Mouse (Mus musculus): ENCODE measurements around the gene Qprt.
"Not testable (repeated sequence)": the region's sequence is repeated elsewhere in the genome, so short reads cannot be mapped to it uniquely, and the experiment has no call there.

Qprt gene

DNA sequence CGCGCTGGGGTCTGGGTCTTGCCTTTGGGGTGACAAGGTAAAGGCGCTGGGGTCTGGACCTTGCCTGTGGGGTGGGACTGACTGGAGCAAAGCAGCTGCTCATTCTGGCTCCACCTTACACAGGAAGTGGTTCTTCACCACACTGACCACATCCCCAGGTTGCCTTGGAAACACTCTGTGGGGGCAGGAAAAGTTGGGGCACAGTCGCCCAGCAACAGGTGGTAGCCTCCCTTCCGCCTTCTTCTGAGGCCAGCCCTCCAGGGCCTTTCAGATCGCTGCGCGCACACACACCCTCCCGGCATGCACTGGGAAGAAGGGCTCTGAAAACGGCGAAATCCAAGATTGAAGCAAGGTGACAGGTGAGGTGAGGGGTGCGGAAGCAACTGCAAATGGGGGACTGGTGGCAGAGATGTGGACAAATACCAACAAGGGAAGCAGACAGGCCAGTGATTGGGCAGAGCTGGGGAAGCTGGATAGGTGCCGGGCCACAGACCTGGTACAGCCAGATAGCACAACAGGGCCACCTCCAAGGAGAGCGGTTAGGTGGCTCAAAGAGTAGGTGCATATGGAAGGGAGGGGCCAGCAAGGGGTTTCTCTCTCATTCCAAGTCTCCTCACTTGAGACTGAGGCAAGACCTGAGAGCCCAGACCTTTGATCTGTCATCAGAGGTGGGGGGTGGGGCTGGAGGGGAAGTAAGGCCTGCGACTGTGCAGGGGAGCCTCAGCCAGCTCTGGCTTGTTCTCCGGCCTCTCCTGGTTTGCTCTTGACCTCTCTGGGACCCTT is 30.7 kb downstream of the Qprt start, which contains the start of gene AI467606:
Gene AI467606 (plus strand): TSS at position 246 of the 783 bp plus-strand sequence.
- DNase-seq: peak; percentile 65

DNA sequence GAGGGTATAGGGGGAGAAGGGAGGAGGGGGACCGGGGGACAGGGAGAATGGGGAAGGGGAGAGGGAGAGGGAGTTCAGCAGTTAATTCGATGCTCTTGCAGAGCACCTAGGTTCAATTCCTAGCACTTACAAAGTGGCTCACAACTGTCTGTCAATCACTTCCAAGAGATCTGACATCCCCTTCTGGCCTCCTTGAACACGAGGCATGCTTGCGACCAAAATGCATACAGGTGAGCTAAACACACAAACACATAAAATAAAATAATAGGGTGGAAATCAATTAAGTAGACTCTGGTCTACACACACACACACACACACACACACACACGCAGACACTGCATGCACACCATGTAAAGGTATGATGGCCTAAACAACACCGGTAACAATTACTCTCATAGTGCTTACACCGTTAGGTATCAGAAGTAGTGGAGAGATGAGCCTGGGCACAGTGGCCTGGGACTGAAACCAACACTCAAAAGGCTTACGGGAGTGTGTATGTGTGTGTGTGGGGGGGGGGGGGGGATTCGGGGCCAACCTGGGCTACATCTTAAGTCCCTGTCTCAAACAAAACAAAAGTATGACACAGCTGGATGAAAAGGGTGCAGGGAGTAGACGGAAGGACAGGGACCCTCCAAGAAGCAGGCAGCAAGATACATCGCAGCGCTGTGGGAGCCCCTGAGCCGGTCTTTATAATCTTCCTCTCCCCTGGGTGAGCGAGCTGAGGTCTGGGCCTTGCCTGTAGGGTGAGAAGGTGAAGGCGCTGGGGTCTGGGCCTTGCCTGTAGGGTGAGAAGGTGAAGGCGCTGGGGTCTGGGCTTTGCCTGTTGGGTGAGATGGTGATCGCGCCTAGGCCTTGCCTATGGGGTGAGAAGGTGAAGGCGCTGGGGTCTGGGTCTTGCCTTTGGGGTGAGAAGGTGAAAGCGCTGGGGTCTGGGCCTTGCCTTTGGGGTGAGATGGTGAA is 31.6 kb downstream of the Qprt start:
- no peak for DNase-seq

DNA sequence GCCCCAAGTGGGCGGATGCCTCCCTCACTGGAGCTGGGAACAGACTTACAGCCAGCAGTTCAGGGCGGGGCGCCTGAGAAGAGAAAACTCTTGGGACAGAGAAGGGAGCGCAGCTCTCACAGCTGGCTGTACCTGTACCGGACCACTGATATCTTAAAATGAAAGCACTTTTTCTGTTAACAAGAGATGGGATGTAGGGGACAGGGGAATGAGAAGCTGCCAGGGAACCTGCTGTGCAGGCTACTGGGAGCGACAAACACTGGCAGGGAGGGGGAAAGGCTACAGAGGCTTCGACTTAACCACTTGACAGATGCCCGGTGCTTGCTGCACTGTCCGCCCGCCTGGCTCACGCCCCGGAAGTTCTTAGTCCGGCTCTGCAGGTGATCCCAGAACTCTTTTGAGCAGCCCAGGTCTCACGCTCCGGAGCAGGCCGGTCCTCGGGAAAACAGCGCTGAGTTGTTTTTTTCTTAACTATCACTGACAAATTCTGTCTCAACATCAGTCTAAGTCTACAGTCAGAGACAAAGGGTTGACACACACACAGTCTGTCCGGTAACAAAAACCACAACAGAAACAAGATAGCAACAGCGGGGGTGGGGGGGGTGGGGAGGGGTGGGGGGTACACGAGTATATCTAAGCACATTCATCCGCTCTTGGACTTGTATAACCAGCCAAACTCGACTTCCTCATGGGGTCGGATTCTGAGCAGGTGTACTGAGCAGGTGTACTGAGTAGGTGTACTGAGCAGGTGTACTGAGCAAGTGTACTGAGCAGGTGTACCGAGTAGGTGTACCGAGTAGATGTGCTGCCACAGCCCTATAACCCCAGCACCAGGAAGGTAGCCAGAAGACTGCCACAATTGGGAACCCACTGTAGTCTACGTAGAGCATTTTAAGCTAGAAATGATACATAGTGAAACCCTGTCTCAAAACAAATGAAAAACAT is 32.9 kb downstream of the Qprt start:
- DNase-seq: no peak

DNA sequence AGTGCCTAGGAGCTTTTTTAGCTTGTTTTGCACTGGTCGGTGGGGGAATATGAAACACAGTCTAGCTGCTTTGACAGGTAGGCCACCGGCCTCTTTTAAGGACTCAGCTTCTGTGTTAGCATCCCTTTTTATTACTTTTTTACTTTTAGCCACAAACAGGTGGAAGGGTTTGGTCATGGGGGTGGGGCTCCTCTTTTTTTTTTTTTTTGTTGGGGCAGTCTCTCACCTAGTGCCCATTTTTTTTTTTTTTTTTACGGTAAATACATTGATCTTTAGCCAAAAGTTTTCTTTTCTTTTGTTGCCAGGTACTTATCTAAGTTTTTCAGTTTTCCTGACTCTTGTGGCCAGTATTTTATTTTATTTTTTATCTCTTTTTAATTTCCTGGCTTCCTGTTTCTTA is 33.9 kb downstream of the Qprt start:
- no peak for DNase-seq

DNA sequence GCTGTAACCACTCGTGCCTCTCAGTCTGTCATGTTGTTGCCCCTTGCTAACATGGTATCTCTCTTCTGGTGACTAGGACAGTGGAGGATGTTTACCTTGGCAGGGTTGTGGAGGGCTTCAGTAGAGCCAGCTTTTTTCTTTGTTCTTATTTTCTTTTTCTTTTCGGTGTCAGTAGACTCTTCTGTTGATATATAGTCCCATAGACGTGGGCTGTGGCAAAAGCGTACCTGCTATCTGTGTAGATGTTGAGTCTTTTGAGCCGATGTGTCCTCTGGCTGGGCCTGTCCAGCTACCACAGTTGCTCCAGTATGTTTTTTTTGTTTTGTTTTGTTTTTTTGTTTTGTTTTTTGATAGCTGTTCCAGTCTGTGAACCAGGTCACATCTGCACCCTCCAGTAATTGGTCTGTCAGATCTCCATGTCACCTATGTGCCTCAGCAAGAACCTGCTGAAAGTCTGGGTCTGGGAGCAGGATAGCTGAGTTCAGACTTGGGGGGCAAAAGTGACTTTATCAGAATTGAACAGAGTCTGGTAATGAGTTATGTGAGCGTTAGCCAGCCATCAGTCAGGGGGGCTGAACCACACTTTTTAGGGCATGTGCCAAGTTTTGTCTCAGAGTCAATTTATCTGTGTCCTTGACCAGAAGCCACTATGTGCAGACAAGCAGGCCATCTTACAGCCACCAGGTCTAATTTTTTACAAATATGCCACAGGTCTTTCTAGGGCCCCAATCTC is 34.6 kb downstream of the Qprt start, which contains the start of gene Zg16:
Gene Zg16 (minus strand): TSS at position 51 of the 733 bp plus-strand sequence.
- not testable (repeated sequence) for DNase-seq

DNA sequence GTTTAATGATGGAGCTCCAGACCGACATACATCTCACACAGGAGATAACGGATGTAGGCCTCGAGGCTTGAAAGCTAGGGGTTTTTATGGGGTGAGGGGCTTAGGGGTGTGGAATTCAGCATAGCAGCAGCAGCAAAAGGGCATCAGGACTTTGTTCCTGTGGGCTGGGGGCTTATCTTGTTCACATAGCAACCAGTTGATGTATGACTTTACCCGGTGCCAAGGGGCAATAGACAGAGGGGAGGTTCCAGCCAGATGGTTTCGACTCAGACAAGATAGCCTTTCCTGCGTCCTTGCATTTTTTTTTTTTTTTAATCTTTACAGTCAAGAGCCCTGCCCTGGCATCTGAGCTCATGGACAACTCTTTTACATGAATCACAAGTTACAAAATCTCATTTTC is 36.3 kb downstream of the Qprt start:
- DNase-seq: not testable (repeated sequence)

DNA sequence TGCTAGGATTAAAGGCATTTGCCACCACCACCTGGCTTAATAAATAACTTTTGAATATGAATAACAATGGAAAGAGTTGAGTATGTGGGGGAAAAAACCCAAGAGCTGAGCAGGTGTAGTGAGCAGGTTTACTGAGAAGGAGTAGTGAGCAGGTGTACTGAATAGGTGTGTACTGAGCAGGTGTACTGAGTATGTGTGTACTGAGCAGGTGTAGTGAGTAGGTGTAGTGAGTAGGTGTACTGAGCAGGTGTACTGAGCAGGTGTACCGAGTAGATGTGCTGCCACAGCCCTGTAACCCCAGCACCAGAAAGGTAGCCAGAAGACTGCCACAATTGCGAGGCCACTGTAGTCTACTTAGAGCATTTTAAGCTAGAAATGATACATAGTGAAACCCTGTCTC is 37.2 kb downstream of the Qprt start:
- DNase-seq: no peak

DNA sequence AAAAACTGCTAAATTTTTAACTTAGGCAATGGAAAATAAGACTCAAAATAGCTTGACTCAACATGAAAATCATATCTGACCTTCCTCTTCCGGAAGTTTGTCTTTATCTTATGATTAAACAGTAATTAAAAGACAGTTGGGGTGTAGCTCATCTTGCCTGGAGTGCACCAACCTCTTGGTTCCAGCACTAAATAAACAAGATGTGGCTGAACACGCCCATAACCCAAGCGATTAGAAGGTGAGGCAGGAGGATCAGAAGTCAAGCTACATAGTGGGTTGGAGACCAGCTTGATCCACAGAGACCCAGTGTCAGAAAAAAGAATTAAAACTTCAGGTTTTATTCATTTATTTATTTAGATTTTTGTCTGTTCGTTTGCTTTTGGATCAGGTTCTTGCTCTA is 38.3 kb downstream of the Qprt start:
- no peak for DNase-seq

DNA sequence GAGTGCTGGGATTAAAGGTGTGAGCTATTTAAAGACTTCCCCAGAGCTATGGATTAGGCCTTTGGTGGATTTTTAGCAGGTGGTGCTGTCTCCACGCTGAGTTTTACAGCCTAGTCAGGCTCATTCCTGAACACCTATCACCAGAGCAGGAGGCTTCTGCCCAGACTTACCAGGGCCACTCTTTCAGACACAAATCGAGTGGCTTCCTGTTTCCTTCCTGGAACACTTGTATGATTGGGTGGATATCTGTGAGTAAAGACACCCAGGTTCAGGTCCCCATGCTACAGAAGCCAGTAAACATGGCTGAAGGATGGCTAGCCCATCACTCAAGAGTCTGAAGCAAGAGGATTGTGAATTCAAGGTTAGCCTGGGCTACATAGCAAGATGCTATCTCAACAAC is 39.0 kb downstream of the Qprt start:
- no peak for DNase-seq

DNA sequence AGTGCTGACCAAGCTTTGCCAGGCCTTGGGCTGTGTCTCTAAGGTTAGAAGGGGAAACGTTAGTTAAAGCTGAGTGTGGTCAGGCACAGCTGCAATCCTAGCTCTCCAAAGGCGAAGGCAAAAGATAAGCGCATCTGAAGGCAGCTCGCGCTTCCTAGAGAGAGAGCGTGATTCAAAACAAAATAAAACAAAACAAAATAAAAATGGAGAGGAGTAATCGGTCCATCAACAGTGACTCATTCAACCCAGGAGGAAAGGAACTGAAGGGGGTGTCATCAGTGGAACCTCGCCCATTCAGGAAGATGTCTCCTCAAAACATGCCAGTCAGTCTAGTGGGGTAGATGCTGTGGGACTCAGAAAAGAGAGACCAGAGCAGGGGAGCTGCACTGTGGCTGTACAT is 39.8 kb downstream of the Qprt start:
- DNase-seq: no peak

DNA sequence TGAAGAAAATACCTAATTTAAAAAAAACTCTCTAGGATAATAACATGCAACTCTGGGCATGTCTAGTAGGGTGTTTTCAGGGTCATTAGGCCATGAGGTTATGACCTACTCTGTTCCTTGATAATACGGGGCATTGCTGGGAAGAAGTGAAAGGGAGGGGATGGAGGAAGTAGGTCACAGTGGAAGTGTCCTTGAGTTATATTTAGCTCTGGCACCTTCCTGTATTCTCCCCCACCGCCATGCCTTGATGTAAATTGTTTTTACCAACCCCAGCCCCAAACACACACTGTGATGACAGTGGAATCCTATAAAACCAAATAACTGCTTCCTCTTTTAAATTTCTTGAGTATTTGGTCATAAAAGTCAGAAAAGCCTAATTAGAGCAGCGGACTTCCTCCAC is 42.0 kb downstream of the Qprt start:
- no peak for DNase-seq

DNA sequence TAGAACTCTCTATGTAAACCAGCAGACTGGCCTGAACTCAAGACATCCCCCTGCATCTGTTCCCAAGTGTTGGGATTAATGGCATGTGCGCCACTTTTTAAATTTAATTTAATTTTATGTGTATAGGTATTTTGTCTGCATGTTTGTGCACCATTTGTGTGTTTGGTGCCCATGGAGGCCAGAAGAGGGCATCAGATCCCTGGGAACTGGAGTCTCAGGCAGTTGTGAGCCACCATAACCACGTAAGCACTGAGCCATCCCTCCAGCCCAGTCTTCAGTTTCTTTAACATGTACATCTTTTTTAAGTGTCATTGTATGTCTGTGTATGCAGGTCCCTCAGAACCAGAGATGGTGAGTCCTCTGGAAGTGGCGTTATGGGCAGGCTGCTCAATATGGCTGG is 44.3 kb downstream of the Qprt start:
- DNase-seq: no peak

DNA sequence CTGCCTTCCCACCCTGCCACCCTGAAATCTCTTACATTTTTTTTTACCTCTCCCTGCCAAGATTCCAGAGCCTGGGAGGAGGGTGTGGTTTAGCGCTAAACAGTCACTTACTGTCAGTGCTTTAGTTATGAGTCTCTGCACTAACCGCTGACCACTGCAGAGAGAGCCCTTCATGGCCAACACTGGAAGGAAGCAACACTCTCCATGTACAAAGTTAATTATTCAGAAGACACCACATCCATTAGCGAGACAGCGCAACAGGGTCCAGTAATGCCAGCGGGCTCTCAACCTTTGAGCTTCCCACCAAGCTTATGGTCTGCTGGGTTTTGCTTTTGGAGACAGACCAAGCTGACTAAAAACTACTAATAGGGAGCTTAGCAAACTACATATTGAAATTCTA is 45.8 kb downstream of the Qprt start:
- DNase-seq: no peak

DNA sequence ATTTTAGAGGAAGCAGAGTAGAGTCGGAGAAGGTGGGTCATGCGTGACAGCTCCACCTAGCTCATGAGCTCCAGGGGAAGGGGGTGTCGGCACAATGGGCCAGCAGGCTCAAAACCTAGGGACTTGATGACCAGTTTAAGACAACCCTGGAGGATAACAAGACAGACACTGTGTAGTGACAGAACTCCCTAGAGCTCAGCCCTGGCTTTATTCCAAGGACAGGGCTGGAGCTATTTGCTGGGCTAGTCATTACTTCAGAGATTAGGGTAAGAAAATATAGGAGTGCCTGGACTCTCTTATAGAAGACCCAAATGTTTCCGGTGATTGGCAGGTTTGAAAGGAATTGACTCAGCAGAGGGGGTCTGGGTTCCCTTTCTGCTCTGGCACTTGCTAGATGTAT is 48.8 kb downstream of the Qprt start:
- no peak for DNase-seq

DNA sequence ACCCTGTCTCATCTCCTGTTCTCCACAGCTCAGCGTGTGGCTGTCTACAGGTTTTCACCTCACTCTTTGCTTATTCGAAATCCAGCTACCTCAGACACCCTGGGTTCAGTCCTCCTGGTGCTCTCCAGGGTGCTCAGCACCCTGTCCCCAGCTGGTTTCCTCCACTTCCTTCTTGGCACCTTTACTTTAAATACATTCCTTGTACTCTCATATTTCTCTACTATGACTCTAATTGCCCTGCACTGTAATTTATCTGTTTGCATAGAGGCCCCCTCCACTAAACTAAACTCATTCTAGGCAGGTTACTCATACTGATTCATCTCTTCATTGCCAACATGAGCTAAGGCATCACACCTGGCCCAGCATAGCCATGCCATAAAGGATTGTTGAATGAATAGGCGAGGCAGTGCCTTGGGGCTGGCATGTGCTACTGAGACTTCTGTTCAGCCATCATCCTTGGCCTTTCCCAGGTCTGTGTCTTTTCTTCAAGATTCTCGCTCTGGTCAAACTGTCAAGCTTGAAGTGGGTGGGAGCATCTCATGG is 51.1 kb downstream of the Qprt start:
- DNase-seq: no peak

DNA sequence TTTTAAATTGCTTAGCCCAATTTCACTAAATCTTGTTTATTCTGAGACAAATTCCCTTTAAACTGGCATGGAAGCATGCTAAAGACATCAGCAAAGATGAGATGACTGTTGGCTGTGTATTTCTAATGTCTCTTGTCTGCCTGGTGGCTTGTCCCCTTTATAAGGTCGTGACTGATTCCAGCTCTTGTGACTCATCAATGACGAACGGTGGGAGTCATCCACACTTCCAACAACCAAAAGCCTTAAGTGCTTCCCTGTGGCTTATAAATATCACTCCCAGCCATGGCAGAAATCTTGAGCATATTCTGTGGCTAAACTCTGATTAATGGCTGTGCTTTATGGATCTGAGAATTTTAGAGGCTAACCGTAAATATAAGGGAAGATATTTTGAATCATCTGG is 55.7 kb downstream of the Qprt start:
- DNase-seq: no peak

DNA sequence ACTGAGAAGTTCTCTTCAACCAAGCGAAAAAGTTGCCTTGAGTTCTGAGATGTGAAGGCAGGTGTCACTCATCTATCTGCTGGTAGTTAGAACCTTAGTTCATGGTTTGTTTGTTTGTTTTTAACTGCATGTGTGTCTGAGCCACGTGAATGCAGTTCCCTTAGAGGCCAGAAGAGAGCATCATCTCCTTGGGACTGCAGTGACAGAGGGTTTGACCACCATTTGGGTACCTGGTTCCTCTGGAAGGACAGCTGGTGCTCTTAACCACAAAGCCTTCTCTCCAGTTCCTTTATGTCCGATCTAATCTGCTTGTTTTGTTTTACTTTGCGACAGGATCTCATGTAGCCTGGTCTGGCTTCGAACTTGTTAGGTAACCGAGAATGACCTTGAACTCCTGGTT is 56.5 kb downstream of the Qprt start:
- no peak for DNase-seq
